Mouse (Mus musculus) small intestine, adult 2 months (tissue): ENCODE measurements around the gene Etnk1. TPM values are rescaled to one million over a fixed set of nuclear protein-coding genes. Genes with fewer than 3 reads are reported as not detected.

Experiments used
- H3K27ac ChIP-seq: fragments of 200-500 bp; 2 replicates; pipeline ENCODE4 v1.5.1; 2012; ENCODE audit warnings: low read depth, low read length, control low read depth, inconsistent platforms; ENCODE audit not compliant: insufficient read depth
- H3K27me3 ChIP-seq: fragments of 200-500 bp; 2 replicates; pipeline ENCODE4 v1.6.1; 2012; ENCODE audit warnings: mild to moderate bottlenecking, moderate library complexity, low read length, inconsistent platforms; ENCODE audit not compliant: control insufficient read depth, insufficient read depth
- H3K36me3 ChIP-seq: fragments of 200-500 bp; 2 replicates; pipeline ENCODE4 v1.6.1; 2012; ENCODE audit warnings: mild to moderate bottlenecking, low read length, control low read depth, inconsistent platforms; ENCODE audit not compliant: control insufficient read depth, insufficient read depth
- H3K4me1 ChIP-seq: fragments of 200-500 bp; 2 replicates; pipeline ENCODE4 v1.6.1; 2012; ENCODE audit warnings: low read length, inconsistent platforms, mixed read lengths; ENCODE audit not compliant: control insufficient read depth, insufficient read depth, insufficient read length
- H3K4me3 ChIP-seq: fragments of 200-500 bp; 2 replicates; pipeline ENCODE4 v1.5.1; 2012; ENCODE audit warnings: low read depth, mild to moderate bottlenecking, control low read depth, inconsistent platforms, low read length, moderate library complexity
- CTCF ChIP-seq: fragments of 200-500 bp; IDR thresholded peaks from 2 replicates; pipeline ENCODE4 v1.5.1; 2012; ENCODE audit warnings: low read depth, mild to moderate bottlenecking, control low read depth, inconsistent platforms, low read length, moderate library complexity, mixed read lengths; ENCODE audit not compliant: insufficient replicate concordance, insufficient read length; ENCODE audit errors: extremely low read depth
- POLR2A ChIP-seq: fragments of 200-500 bp; IDR thresholded peaks from 2 replicates; pipeline ENCODE4 v1.6.1; 2012; ENCODE audit warnings: low read depth, mild to moderate bottlenecking, control low read depth, inconsistent platforms, low read length, moderate library complexity
- WGBS: fragments of 180-500 bp; shearing (Covaris S2); methylation state at CpG from one replicate; pipeline ENCODE4 v1.1.7; 2018; 5-methylcytosine and 5-hydroxymethylcytosine counted together
- polyA plus RNA-seq: library from polyadenylated mRNA; depleted of rRNA; stranded (reverse); fragments of >200 nt; gene quantifications from 2 replicates; pipeline ENCODE4 v1.2.3, GENCODE M21; 2012

The Etnk1 gene
- polyA plus RNA-seq, 1 experiment, result 77.7 TPM

DNA sequence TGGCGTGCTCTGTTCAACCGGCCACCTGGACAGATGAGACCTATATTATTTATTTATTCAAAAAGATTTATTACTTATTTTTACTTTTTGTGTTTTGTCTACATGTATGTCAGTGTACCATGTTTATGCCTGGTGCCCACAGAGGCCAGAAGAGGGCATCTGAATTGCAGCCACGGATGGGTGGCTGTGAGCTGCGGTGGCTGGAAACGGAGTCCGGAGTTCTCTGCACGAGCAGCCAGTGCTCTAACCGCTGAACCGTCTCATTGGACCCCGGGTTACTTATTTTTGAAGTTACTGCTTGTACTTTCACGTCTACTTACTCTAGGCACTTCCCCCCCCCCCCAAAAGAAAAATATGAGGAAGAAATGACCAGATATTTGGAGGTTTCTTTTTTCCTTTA, 65.7 kb downstream of the Etnk1 start:
- TF ChIP-seq POLR2A (no peak), CTCF (no peak)
- no peaks in the 10 kb centered on the region for H3K27me3 ChIP-seq
- H3K36me3 ChIP-seq, result no peaks in the 10 kb centered on the region
- no peaks in the 10 kb centered on the region for H3K4me1 ChIP-seq
- H3K27ac ChIP-seq, result no peak overlapping the region
- WGBS, result 88% methylated on average over 11 of the region's 11 CpGs
- no peak overlapping the region for H3K4me3 ChIP-seq

DNA sequence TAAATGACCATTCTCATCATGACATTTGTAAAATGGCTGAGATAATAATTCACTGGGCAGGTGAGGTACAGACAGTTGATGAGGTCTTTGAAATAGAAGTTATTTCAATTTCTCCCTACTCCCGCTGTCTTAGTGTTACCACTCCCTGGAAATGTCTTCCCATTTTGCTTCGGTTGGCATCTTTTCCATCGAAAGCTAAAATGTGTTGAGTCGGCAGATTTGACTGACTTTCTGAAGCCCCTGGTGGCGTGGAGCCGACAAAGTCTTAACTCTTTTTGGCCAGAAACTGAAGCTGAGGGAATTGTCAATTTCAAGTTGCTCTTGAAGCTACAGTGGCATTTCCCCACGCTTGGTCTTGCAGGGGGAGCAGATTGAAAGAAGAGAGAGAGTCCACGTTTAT, 67.8 kb downstream of the Etnk1 start:
- no peaks in the 10 kb centered on the region for H3K27me3 ChIP-seq
- no peak for TF ChIP-seq CTCF
- 83% methylated on average over 8 of the region's 8 CpGs for WGBS
- H3K4me3 ChIP-seq, result no peak overlapping the region
- H3K27ac ChIP-seq, result no peak overlapping the region
- no peaks in the 10 kb centered on the region for H3K36me3 ChIP-seq
- no peaks in the 10 kb centered on the region for H3K4me1 ChIP-seq

- TF ChIP-seq CTCF (no peak), POLR2A (no peak)
- no peaks in the 10 kb centered on the region for H3K36me3 ChIP-seq
- H3K27ac ChIP-seq, result no peak overlapping the region
- no peaks in the 10 kb centered on the region for H3K27me3 ChIP-seq
- no peak overlapping the region for H3K4me3 ChIP-seq
- 82% methylated on average over 21 of the region's 21 CpGs for WGBS
- H3K4me1 ChIP-seq, result no peaks in the 10 kb centered on the region
Measured at GRCm38 (mm10) chr6:143239362-143240074, 72.5 kb downstream of the Etnk1 start.

- H3K27ac ChIP-seq, result no peak overlapping the region
- H3K4me1 ChIP-seq, result no peaks in the 10 kb centered on the region
- no peaks in the 10 kb centered on the region for H3K27me3 ChIP-seq
- no peak for TF ChIP-seq CTCF
- TF ChIP-seq POLR2A, result no peak
- WGBS, result 60% methylated on average over 5 of the region's 5 CpGs
- no peak overlapping the region for H3K4me3 ChIP-seq
- no peaks in the 10 kb centered on the region for H3K36me3 ChIP-seq
Measured at GRCm38 (mm10) chr6:143243191-143243590, 76.2 kb downstream of the Etnk1 start.

- no peaks in the 10 kb centered on the region for H3K4me1 ChIP-seq
- H3K27ac ChIP-seq, result no peak overlapping the region
- H3K27me3 ChIP-seq, result no peaks in the 10 kb centered on the region
- H3K4me3 ChIP-seq, result no peak overlapping the region
- TF ChIP-seq CTCF, result no peak
- TF ChIP-seq POLR2A, result no peak
- 63% methylated on average over 4 of the region's 4 CpGs for WGBS
- no peaks in the 10 kb centered on the region for H3K36me3 ChIP-seq
Measured at GRCm38 (mm10) chr6:143257921-143258320, 90.9 kb downstream of the Etnk1 start.

- Histone ChIP-seq H3K27ac (no peak overlapping the region), H3K4me3 (no peak overlapping the region), H3K4me1 (no peaks in the 10 kb centered on the region), H3K36me3 (no peaks in the 10 kb centered on the region), H3K27me3 (no peaks in the 10 kb centered on the region)
- TF ChIP-seq POLR2A (no peak), CTCF (no peak)
- WGBS, result 90% methylated on average over 17 of the region's 17 CpGs
Measured at GRCm38 (mm10) chr6:143259169-143259629, 92.2 kb downstream of the Etnk1 start.

DNA sequence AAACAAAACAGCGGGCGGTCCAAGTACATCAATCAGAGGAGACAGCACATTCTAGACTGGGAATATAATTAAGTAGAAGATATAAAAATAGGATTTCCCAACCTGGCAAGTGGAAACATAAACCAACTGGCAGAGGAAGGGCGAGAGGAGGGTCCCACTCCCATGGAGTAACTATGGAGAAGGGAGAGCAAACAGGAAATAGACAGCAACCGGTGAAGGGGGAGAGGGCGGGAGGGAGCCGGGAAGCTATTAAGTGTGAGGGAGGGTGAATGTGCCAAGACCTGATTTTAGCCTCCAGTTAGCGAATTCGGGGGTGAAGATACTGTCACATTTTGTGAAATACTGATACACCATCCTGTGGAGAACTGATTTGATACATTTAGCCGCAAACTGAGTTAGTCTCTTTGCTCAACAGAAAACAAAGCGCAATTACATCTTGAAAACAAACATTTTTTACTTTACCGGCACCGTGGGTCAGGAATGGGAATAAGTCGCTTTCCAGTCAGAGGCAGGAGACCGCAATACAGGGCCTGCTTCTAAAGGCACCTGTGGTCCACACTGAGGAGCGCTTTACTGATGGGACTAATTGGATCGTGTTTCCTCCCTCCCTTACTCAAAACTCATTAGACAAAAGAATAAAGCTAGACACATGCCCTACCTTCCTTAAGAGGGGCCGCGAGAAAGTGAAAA, 93.0 kb downstream of the Etnk1 start:
- Histone ChIP-seq H3K27ac (no peak overlapping the region), H3K27me3 (no peaks in the 10 kb centered on the region), H3K4me3 (no peak overlapping the region), H3K4me1 (no peaks in the 10 kb centered on the region), H3K36me3 (no peaks in the 10 kb centered on the region)
- 74% methylated on average over 18 of the region's 18 CpGs for WGBS
- TF ChIP-seq POLR2A (no peak), CTCF (no peak)
